Mouse (Mus musculus) midbrain, embryonic 14.5 days (tissue): Measurements from ENCODE around the gene Snx20. TPM values are rescaled to one million over a fixed set of nuclear protein-coding genes. Genes with fewer than 3 reads are reported as not detected.

ENCODE experiments used
- ATAC-seq: fragments of 200-750 bp; cut with Nextera tagmentation; 2 replicates; pipeline ENCODE4 v1.8.0; 2017; ENCODE audit warnings: moderate number of reproducible peaks, moderate library complexity; ENCODE audit not compliant: low FRiP score, low TSS enrichment
- DNase-seq: peaks from one replicate; pipeline ENCODE4 v3.0.0-alpha.2; 2015
- H3K27ac ChIP-seq: fragments of 300-500 bp; sonication (generic); replicated peaks from 2 replicates; pipeline ENCODE4 v1.5.1; 2014; ENCODE audit warnings: mild to moderate bottlenecking, low read depth, low read length, moderate library complexity
- H3K27me3 ChIP-seq: fragments of 300-500 bp; sonication (generic); 2 replicates; pipeline ENCODE4 v1.6.1; 2014; ENCODE audit warnings: low read length, control low read depth, mixed read lengths; ENCODE audit not compliant: control insufficient read depth, insufficient read depth
- H3K36me3 ChIP-seq: fragments of 300-500 bp; sonication (generic); 2 replicates; pipeline ENCODE4 v1.6.1; 2014; ENCODE audit warnings: low read length, control low read depth; ENCODE audit not compliant: control insufficient read depth, insufficient read depth
- H3K4me1 ChIP-seq: fragments of 300-500 bp; sonication (generic); 2 replicates; pipeline ENCODE4 v1.6.1; 2014; ENCODE audit warnings: mild to moderate bottlenecking, antibody characterized with exemption, low read length, control low read depth; ENCODE audit not compliant: control insufficient read depth, insufficient read depth
- H3K4me2 ChIP-seq: fragments of 300-500 bp; sonication (generic); 2 replicates; pipeline ENCODE4 v1.6.1; 2014; ENCODE audit warnings: mild to moderate bottlenecking, low read length, moderate library complexity
- H3K4me3 ChIP-seq: fragments of 300-500 bp; sonication (generic); replicated peaks from 2 replicates; pipeline ENCODE4 v1.5.1; 2014; ENCODE audit warnings: low read depth, low read length
- H3K9ac ChIP-seq: fragments of 300-500 bp; sonication (generic); replicated peaks from 2 replicates; pipeline ENCODE4 v1.6.1; 2014; ENCODE audit warnings: mild to moderate bottlenecking, low read length, moderate library complexity
- H3K9me3 ChIP-seq: fragments of 300-500 bp; sonication (generic); 2 replicates; pipeline ENCODE4 v1.6.1; 2016; ENCODE audit warnings: low read length, control low read depth, mixed read lengths; ENCODE audit not compliant: control insufficient read depth
- WGBS: fragments of 180-500 bp; shearing (Covaris S2); extraction: QIAGEN DNeasy Blood & Tissue Kit; methylation state at CpG from one replicate; pipeline ENCODE4 v1.1.7; 2014; 5-methylcytosine and 5-hydroxymethylcytosine counted together
- polyA plus RNA-seq: library from polyadenylated mRNA; unstranded; fragments of >200 nt; fragmentation: Nextera tagmentation; extraction: Ambion mirVana; gene quantifications from 2 replicates; pipeline ENCODE4 v1.2.1, GENCODE M21; 2014

The Snx20 gene
- polyA plus RNA-seq: 0.82 and 1.1 TPM in 2 replicates

GRCm38 (mm10) chr8:88635474-88636397, at the start of gene Snx20:
Snx20 (minus strand) TSS chr8:88636128.
- no peaks in the 10 kb centered on the region for H3K27me3 ChIP-seq
- ATAC-seq: no peak
- no peaks in the 10 kb centered on the region for H3K4me1 ChIP-seq
- no peak for DNase-seq
- H3K36me3 ChIP-seq: no peaks in the 10 kb centered on the region
- no peak within 1 kb of the TSS for H3K9ac ChIP-seq
- H3K4me3 ChIP-seq: no peak within 1 kb of the TSS
- no peak within 1 kb of the TSS for H3K4me2 ChIP-seq
- 89% methylated on average over 14 of the region's 14 CpGs for whole genome bisulfite sequencing
- no peak within 1 kb of the TSS for H3K27ac ChIP-seq
- H3K9me3 ChIP-seq: no peaks in the 10 kb centered on the region

GRCm38 (mm10) chr8:88683656-88684289, 47.8 kb upstream of the Snx20 start:
- H3K36me3 ChIP-seq: no peaks in the 10 kb centered on the region
- no peaks in the 10 kb centered on the region for H3K27me3 ChIP-seq
- no peaks in the 10 kb centered on the region for H3K4me1 ChIP-seq
- no peak overlapping the region for H3K4me2 ChIP-seq
- ATAC-seq: no peak
- no peak overlapping the region for H3K9ac ChIP-seq
- H3K27ac ChIP-seq: no peak overlapping the region
- H3K9me3 ChIP-seq: no peaks in the 10 kb centered on the region
- WGBS: 91% methylated on average over 7 of the region's 7 CpGs
- DNase-seq: no peak
- no peak overlapping the region for H3K4me3 ChIP-seq

- WGBS: 90% methylated on average over 8 of the region's 8 CpGs
Measured at GRCm38 (mm10) chr8:88681046-88681445, 45.1 kb upstream of the Snx20 start.

GRCm38 (mm10) chr8:88680566-88680965, 44.6 kb upstream of the Snx20 start:
- WGBS: 89% methylated on average over 2 of the region's 2 CpGs
- H3K27me3 ChIP-seq: no peaks in the 10 kb centered on the region
- DNase-seq: no peak
- H3K4me1 ChIP-seq: no peaks in the 10 kb centered on the region
- H3K27ac ChIP-seq: no peak overlapping the region
- H3K4me3 ChIP-seq: no peak overlapping the region
- no peak overlapping the region for H3K4me2 ChIP-seq
- H3K9ac ChIP-seq: no peak overlapping the region
- no peaks in the 10 kb centered on the region for H3K36me3 ChIP-seq
- no peak for ATAC-seq
- H3K9me3 ChIP-seq: no peaks in the 10 kb centered on the region

More at GRCm38 (mm10) chr8:88681046-88681445, 45.1 kb upstream of the Snx20 start:
- Histone ChIP-seq H3K4me1 (no peaks in the 10 kb centered on the region), H3K9ac (no peak overlapping the region), H3K36me3 (no peaks in the 10 kb centered on the region), H3K4me3 (no peak overlapping the region), H3K9me3 (no peaks in the 10 kb centered on the region), H3K27me3 (no peaks in the 10 kb centered on the region), H3K4me2 (no peak overlapping the region), H3K27ac (no peak overlapping the region)
- no peak for ATAC-seq
- DNase-seq: no peak

GRCm38 (mm10) chr8:88677071-88677470, 41.1 kb upstream of the Snx20 start:
- no peak overlapping the region for H3K27ac ChIP-seq
- H3K4me3 ChIP-seq: no peak overlapping the region
- DNase-seq (no peak), ATAC-seq (no peak)
- no peak overlapping the region for H3K9ac ChIP-seq
- H3K4me1 ChIP-seq: no peaks in the 10 kb centered on the region
- no peaks in the 10 kb centered on the region for H3K9me3 ChIP-seq
- WGBS: 78% methylated on average over 8 of the region's 8 CpGs
- H3K4me2 ChIP-seq: no peak overlapping the region
- H3K27me3 ChIP-seq: no peaks in the 10 kb centered on the region
- H3K36me3 ChIP-seq: no peaks in the 10 kb centered on the region

GRCm38 (mm10) chr8:88675372-88676165, 39.6 kb upstream of the Snx20 start:
- ATAC-seq: no peak
- H3K9ac ChIP-seq: no peak overlapping the region

GRCm38 (mm10) chr8:88673859-88674258, 37.9 kb upstream of the Snx20 start:
- Histone ChIP-seq H3K9me3 (no peaks in the 10 kb centered on the region), H3K27me3 (no peaks in the 10 kb centered on the region), H3K4me2 (no peak overlapping the region), H3K27ac (no peak overlapping the region), H3K4me3 (no peak overlapping the region), H3K9ac (no peak overlapping the region), H3K4me1 (peaks cover 5% of the 10 kb centered on the region), H3K36me3 (no peaks in the 10 kb centered on the region)
- 87% methylated on average over 5 of the region's 5 CpGs for WGBS
- ATAC-seq: no peak
- no peak for DNase-seq

More at GRCm38 (mm10) chr8:88675372-88676165, 39.6 kb upstream of the Snx20 start:
- no peak for DNase-seq
- no peak overlapping the region for H3K27ac ChIP-seq
- no peak overlapping the region for H3K4me3 ChIP-seq
- H3K9me3 ChIP-seq: no peaks in the 10 kb centered on the region
- H3K27me3 ChIP-seq: no peaks in the 10 kb centered on the region
- H3K36me3 ChIP-seq: no peaks in the 10 kb centered on the region
- no peak overlapping the region for H3K4me2 ChIP-seq
- 92% methylated on average over 12 of the region's 12 CpGs for WGBS
- no peaks in the 10 kb centered on the region for H3K4me1 ChIP-seq

- Histone ChIP-seq H3K27ac (no peak overlapping the region), H3K4me3 (no peak overlapping the region), H3K9me3 (no peaks in the 10 kb centered on the region), H3K4me2 (no peak overlapping the region), H3K36me3 (no peaks in the 10 kb centered on the region), H3K4me1 (peaks cover 11% of the 10 kb centered on the region), H3K9ac (no peak overlapping the region), H3K27me3 (no peaks in the 10 kb centered on the region)
- WGBS: 86% methylated on average over 10 of the region's 10 CpGs
- ATAC-seq: no peak
- DNase-seq: no peak
Measured at GRCm38 (mm10) chr8:88671575-88671974, 35.6 kb upstream of the Snx20 start.
